Mouse (Mus musculus) regulatory T cell (primary cell): Measurements from ENCODE around the gene Mtmr14.

Experiments
- in situ Hi-C: fragments of 300-600 bp; cut with MboI, MseI; formaldehyde crosslinking; loops from one replicate; pipeline ENCODE4 v1.15.1; 2025; ENCODE audit warnings: high pct_unique_total_duplicates

The Mtmr14 gene

DNA sequence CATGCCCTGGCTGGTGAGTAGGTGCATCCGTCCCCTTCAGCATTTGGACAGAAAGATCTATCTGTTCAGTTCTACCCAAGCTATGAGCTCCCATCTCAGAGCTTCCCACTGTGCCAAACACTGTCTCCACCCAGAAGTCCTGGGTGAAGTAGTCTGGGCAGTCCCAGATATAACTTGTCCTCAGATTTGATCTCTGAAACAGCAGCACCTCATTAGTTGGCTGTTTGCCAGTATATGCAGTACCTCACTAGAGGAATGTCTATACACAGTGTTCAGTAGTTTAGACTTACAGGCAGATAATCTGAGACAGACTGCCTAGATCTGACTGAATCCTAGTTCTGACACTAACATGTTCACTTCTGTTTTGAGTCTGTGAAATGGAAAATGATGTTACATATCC is 91.8 kb downstream of the Mtmr14 start:
- in situ Hi-C loops = loop anchor here (5.0 kb wide), 1 partner anchor 48 kb away; the partner anchor contains the start of genes Arpc4 and Tada3

DNA sequence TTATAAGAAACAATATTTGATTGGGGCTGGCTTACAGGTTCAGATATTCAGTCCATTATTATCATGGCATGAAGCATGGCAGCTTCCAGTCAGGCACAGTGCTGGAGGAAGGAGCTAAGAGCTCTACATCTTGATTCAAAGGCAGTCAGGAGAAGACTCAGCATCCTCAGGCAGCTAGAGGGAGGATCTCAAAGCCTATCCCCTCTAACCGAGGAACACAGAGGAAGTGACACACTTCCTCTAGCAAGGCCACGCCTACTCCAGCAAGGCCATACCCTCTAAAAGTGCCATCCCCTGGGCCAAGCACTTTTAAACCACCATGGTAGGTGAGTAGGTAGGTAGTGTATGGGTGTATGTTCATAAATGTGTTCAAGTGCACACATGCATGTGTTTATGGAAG is 92.9 kb downstream of the Mtmr14 start:
- in situ Hi-C loops = no loop called here
